Mouse (Mus musculus) stomach, adult 2 months (tissue): ENCODE measurements around the gene Tfap4. TPM values are rescaled to one million over a fixed set of nuclear protein-coding genes. Genes with fewer than 3 reads are reported as not detected.

Experiments
- polyA plus RNA-seq: library from polyadenylated mRNA; depleted of rRNA; stranded (reverse); fragments of >200 nt; gene quantifications from 2 replicates; pipeline ENCODE4 v1.2.3, GENCODE M21; 2012; rRNA removed

Gene Tfap4
- 2.3 and 3.2 TPM in 2 replicates for polyA plus RNA-seq

GRCm38 (mm10) chr16:4559715-4560144, at the start of gene Tfap4:
Gene Tfap4, minus strand, starts transcription at chr16:4559854.

GRCm38 (mm10) chr16:4593971-4594813, 34.5 kb upstream of the Tfap4 start, which contains the start of gene Glis2:
Gene Glis2, plus strand, starts transcription at chr16:4594713.

GRCm38 (mm10) chr16:4541501-4542198, 18.0 kb downstream of the Tfap4 start, which contains the start of gene Srl:
Gene Srl, minus strand, starts transcription at chr16:4541816.

Other genes starting within 250 kb of the Tfap4 start
- 2.4 and 3.6 TPM in 2 replicates for gene Adcy9, start 139.4 kb downstream of the Tfap4 start, polyA plus RNA-seq
- 0.80 and 1.2 TPM in 2 replicates for gene Srl, start 18.0 kb downstream of the Tfap4 start, polyA plus RNA-seq
- 9.9 and 10.0 TPM in 2 replicates for gene Glis2, start 34.9 kb upstream of the Tfap4 start, polyA plus RNA-seq
- 9.5 and 13.0 TPM in 2 replicates for gene Pam16, start 65.1 kb upstream of the Tfap4 start, polyA plus RNA-seq
- gene Vasn, start 80.1 kb upstream of the Tfap4 start, polyA plus RNA-seq = 17.9 and 28.0 TPM in 2 replicates
- gene Dnaja3, start 80.1 kb upstream of the Tfap4 start, polyA plus RNA-seq = 8.5 and 9.2 TPM in 2 replicates
- gene Coro7, start 119.9 kb upstream of the Tfap4 start, polyA plus RNA-seq = 21.3 and 22.7 TPM in 2 replicates
- 1.1 and 1.6 TPM in 2 replicates for gene Nmral1, start 159.5 kb upstream of the Tfap4 start, polyA plus RNA-seq
- gene Hmox2, start 166.5 kb upstream of the Tfap4 start, polyA plus RNA-seq = 14.6 and 16.8 TPM in 2 replicates
- 39.6 and 41.2 TPM in 2 replicates for gene Cdip1, start 230.4 kb upstream of the Tfap4 start, polyA plus RNA-seq